Mouse (Mus musculus): Measurements from ENCODE around the gene Olfr1417. TPM values are rescaled to one million over a fixed set of nuclear protein-coding genes. Genes with fewer than 3 reads are reported as not detected.
"Not testable (repeated sequence)": the region's sequence is repeated elsewhere in the genome, so short reads cannot be mapped to it uniquely, and the experiment has no call there.

The Olfr1417 gene
- polyA plus RNA-seq (2014; fragmentation: Nextera tagmentation; extraction: Ambion mirVana): not detected in 2 replicates

DNA sequence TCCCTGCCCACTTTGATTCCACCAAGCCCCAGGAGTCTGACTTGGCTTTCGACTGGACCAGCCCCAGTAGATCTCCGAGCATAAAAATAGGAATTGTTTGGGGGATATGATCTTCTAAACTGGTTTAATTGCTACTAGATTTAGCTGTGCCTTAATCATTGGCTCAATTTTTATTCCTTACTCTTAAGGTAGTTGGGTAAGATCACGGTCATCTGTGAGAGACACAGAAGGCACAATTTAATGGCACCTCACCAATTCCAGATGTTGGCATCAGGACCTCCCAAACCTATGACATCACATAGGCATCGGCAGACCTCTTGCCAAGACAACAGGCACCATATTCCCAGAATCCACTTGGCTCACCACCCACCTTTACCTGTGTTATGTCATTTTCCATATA, at the start of gene Olfr1417:
Gene Olfr1417, minus strand, starts transcription at position 101 of the 400 bp plus-strand sequence.
- Histone ChIP-seq H3K36me3 (replicated peaks; ENCODE audit: control insufficient read depth, insufficient read depth, low read depth, low read length) (no peaks in the 10 kb centered on the region), H3K27ac (replicated peaks; ENCODE audit: low read depth, low read length) (no peak within 1 kb of the TSS), H3K4me1 (ENCODE audit: control insufficient read depth, insufficient read depth, low read length) (no peaks in the 10 kb centered on the region), H3K4me3 (ENCODE audit: low read depth, low read length) (no peak within 1 kb of the TSS), H3K9me3 (replicated peaks; ENCODE audit: control insufficient read depth, low read length) (no peaks in the 10 kb centered on the region), H3K4me2 (ENCODE audit: low read depth, low read length) (no peak within 1 kb of the TSS), H3K27me3 (ENCODE audit: control insufficient read depth, insufficient read depth, low read length) (no peaks in the 10 kb centered on the region), H3K9ac (replicated peaks; ENCODE audit: low read length) (no peak within 1 kb of the TSS)
- ATAC-seq (replicated peaks; ENCODE audit: insufficient number of reproducible peaks, low FRiP score, low TSS enrichment, low read depth) (no peak), DNase-seq (ENCODE audit: low spot score) (no peak)
- WGBS: 82% methylated on average over 4 of the region's 4 CpGs

DNA sequence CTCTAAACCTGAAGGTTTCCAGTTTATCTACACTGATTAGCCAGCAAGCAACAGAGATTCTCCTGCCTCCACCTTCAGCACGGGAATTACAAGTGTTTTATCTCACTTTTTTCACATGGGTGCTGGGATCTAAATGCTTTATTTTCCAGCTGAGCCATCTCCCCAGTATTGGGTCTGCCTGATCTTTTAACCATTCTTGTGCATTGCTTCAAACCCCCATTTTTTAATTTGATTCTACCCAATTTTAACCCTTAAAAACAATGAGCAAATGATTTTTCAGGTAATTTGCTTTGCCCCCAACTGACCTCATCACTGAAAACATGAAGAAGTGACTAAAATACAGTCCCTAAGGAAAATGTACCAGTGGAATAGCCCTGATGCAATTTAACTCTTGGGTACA, 47.2 kb upstream of the Olfr1417 start, which contains the start of gene Olfr1420:
Gene Olfr1420, plus strand, starts transcription at position 301 of the 400 bp plus-strand sequence.
- Histone ChIP-seq H3K9me3 (replicated peaks; ENCODE audit: control insufficient read depth, low read length) (no peaks in the 10 kb centered on the region), H3K9ac (replicated peaks; ENCODE audit: low read length) (no peak within 1 kb of the TSS), H3K27ac (replicated peaks; ENCODE audit: low read depth, low read length) (no peak within 1 kb of the TSS), H3K4me1 (ENCODE audit: control insufficient read depth, insufficient read depth, low read length) (no peaks in the 10 kb centered on the region), H3K27me3 (ENCODE audit: control insufficient read depth, insufficient read depth, low read length) (no peaks in the 10 kb centered on the region), H3K4me3 (ENCODE audit: low read depth, low read length) (no peak within 1 kb of the TSS), H3K4me2 (ENCODE audit: low read depth, low read length) (no peak within 1 kb of the TSS), H3K36me3 (replicated peaks; ENCODE audit: control insufficient read depth, insufficient read depth, low read depth, low read length) (no peaks in the 10 kb centered on the region)
- no peak for ATAC-seq (replicated peaks; ENCODE audit: insufficient number of reproducible peaks, low FRiP score, low TSS enrichment, low read depth)
- no peak for DNase-seq (ENCODE audit: low spot score)
- WGBS: 59% methylated on average over 1 of the region's 1 CpGs

DNA sequence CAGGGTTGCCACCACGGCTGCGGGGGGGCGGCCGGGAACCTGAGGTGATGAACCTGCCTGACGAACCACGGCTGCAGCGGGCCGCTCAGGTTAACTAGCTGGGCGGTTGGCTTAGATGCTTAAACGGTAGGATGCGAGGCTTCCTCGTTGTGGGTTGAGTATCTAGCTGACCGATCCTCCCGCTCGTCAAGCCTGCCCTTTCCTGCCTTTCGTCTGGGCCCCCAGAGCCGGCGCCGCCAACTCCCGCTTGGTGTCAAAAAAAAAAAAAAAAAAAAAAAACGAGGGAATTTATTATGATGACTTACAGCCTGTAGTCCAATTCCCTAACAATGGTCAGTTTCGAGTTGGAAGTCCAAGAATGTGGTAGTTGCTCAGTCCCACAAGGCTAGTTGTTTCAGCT, 39.4 kb upstream of the Olfr1417 start:
- H3K36me3 ChIP-seq (replicated peaks; ENCODE audit: control insufficient read depth, insufficient read depth, low read depth, low read length); DNase-seq (ENCODE audit: low spot score); H3K9ac ChIP-seq (replicated peaks; ENCODE audit: low read length); ATAC-seq (replicated peaks; ENCODE audit: insufficient number of reproducible peaks, low FRiP score, low TSS enrichment, low read depth); H3K27me3 ChIP-seq (ENCODE audit: control insufficient read depth, insufficient read depth, low read length); H3K4me2 ChIP-seq (ENCODE audit: low read depth, low read length); H3K27ac ChIP-seq (replicated peaks; ENCODE audit: low read depth, low read length); H3K9me3 ChIP-seq (replicated peaks; ENCODE audit: control insufficient read depth, low read length); H3K4me3 ChIP-seq (ENCODE audit: low read depth, low read length); H3K4me1 ChIP-seq (ENCODE audit: control insufficient read depth, insufficient read depth, low read length): not testable (repeated sequence)
- WGBS: 57% methylated on average over 19 of the region's 22 CpGs

DNA sequence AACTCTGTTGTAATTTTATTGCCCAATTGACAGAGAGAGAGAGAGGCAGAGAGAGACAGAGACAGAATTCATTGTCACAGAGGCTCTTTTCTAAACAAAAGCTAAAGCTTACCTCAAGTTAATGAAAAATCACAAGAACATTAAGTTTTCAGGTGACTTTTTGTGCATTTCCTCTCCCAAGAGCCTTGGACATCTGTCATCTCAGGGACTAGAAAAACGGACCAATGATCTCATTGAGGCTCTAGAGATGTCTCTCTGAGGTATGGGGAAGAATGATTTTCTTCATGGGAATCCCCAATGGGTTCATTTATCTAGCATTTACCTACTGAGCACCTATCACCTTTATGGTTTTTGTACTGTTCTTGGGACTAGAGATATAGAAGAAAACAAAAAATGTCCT, 36.0 kb upstream of the Olfr1417 start, which contains the start of gene Olfr1419:
Gene Olfr1419, minus strand, starts transcription at position 101 of the 400 bp plus-strand sequence.
- Histone ChIP-seq H3K4me2 (ENCODE audit: low read depth, low read length) (no peak within 1 kb of the TSS), H3K9me3 (replicated peaks; ENCODE audit: control insufficient read depth, low read length) (no peaks in the 10 kb centered on the region), H3K27ac (replicated peaks; ENCODE audit: low read depth, low read length) (no peak within 1 kb of the TSS), H3K27me3 (ENCODE audit: control insufficient read depth, insufficient read depth, low read length) (no peaks in the 10 kb centered on the region), H3K4me3 (ENCODE audit: low read depth, low read length) (no peak within 1 kb of the TSS), H3K4me1 (ENCODE audit: control insufficient read depth, insufficient read depth, low read length) (no peaks in the 10 kb centered on the region), H3K9ac (replicated peaks; ENCODE audit: low read length) (no peak within 1 kb of the TSS), H3K36me3 (replicated peaks; ENCODE audit: control insufficient read depth, insufficient read depth, low read depth, low read length) (no peaks in the 10 kb centered on the region)
- ATAC-seq (replicated peaks; ENCODE audit: insufficient number of reproducible peaks, low FRiP score, low TSS enrichment, low read depth) (no peak), DNase-seq (ENCODE audit: low spot score) (no peak)
- WGBS: 48% methylated on average over 1 of the region's 1 CpGs

DNA sequence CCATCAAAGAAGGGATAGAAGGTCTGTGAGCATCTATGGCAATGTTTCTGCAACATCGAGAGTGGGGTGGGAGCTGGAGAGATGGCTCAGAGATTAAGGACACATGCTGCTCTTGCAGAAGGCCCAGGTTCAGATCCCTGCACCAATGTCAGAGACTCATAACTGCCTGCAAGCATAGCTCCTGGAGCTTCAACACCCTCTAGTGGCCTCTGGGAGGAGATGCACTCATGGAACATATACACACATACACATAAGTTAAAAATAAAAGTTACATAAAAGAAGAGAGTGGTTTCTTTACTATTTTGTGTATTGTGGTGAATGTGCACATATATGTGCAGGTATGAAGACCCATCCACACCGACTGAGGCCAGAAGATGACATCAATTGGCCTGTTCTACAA, 28.8 kb upstream of the Olfr1417 start:
- H3K9me3 ChIP-seq (replicated peaks; ENCODE audit: control insufficient read depth, low read length): no peaks in the 10 kb centered on the region
- H3K9ac ChIP-seq (replicated peaks; ENCODE audit: low read length): no peak overlapping the region
- 80% methylated on average over 2 of the region's 2 CpGs for WGBS
- no peaks in the 10 kb centered on the region for H3K4me1 ChIP-seq (ENCODE audit: control insufficient read depth, insufficient read depth, low read length)
- H3K4me3 ChIP-seq (ENCODE audit: low read depth, low read length): no peak overlapping the region
- H3K27me3 ChIP-seq (ENCODE audit: control insufficient read depth, insufficient read depth, low read length): no peaks in the 10 kb centered on the region
- no peak for DNase-seq (ENCODE audit: low spot score)
- no peak for ATAC-seq (replicated peaks; ENCODE audit: insufficient number of reproducible peaks, low FRiP score, low TSS enrichment, low read depth)
- H3K27ac ChIP-seq (replicated peaks; ENCODE audit: low read depth, low read length): no peak overlapping the region
- H3K4me2 ChIP-seq (ENCODE audit: low read depth, low read length): no peak overlapping the region
- no peaks in the 10 kb centered on the region for H3K36me3 ChIP-seq (replicated peaks; ENCODE audit: control insufficient read depth, insufficient read depth, low read depth, low read length)

DNA sequence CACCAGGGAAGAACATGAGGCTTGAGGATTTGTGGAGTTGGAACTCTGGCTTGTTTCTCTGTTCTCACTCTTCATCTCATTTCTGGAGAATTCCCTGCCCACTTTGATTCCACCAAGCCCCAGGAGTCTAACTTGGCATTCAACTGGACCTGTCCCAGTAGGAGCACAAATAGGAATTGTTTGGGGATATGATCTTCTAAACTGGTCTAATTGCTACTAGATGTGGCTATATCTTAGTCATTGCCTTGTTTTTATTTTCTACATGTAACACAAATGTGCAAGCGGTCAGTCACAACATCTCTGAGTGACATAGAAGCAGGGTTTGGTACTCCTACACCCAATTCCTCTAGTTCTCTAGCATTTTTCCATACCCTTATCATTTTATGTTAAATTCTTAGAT, 21.9 kb upstream of the Olfr1417 start, which contains the start of gene Olfr1418:
Gene Olfr1418, minus strand, starts transcription at position 101 of the 400 bp plus-strand sequence.
- ATAC-seq (replicated peaks; ENCODE audit: insufficient number of reproducible peaks, low FRiP score, low TSS enrichment, low read depth): no peak
- WGBS: 87% methylated on average over 1 of the region's 1 CpGs

DNA sequence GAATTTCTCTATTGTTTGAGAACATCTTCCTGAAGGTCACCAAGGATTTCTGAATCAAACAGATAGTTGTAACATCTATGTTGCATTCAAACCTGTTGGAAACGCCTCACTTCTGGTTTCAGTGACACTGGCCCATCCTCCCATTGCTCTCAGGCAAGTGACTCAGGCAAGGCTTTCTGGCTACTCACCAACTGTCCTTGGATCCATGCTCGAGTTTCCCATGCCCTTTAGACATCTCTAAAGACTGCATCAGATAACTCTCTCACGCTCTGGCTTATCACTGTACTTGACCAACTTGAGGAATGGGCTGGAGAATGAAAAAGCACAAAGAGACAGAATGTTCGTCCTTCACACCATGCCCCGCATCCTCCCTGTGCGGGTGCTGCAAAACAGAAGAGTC, 17.5 kb upstream of the Olfr1417 start:
- Histone ChIP-seq H3K4me3 (ENCODE audit: low read depth, low read length) (no peak overlapping the region), H3K4me1 (ENCODE audit: control insufficient read depth, insufficient read depth, low read length) (no peaks in the 10 kb centered on the region), H3K27ac (replicated peaks; ENCODE audit: low read depth, low read length) (no peak overlapping the region), H3K9me3 (replicated peaks; ENCODE audit: control insufficient read depth, low read length) (no peaks in the 10 kb centered on the region), H3K9ac (replicated peaks; ENCODE audit: low read length) (no peak overlapping the region), H3K27me3 (ENCODE audit: control insufficient read depth, insufficient read depth, low read length) (no peaks in the 10 kb centered on the region), H3K4me2 (ENCODE audit: low read depth, low read length) (no peak overlapping the region), H3K36me3 (replicated peaks; ENCODE audit: control insufficient read depth, insufficient read depth, low read depth, low read length) (no peaks in the 10 kb centered on the region)
- ATAC-seq (replicated peaks; ENCODE audit: insufficient number of reproducible peaks, low FRiP score, low TSS enrichment, low read depth): no peak
- no peak for DNase-seq (ENCODE audit: low spot score)
- WGBS: 72% methylated on average over 6 of the region's 6 CpGs

More for the DNA sequence above, 21.9 kb upstream of the Olfr1417 start, which contains the start of gene Olfr1418:
- no peaks in the 10 kb centered on the region for H3K4me1 ChIP-seq (ENCODE audit: control insufficient read depth, insufficient read depth, low read length)
- DNase-seq (ENCODE audit: low spot score): no peak
- H3K27ac ChIP-seq (replicated peaks; ENCODE audit: low read depth, low read length): no peak within 1 kb of the TSS
- no peaks in the 10 kb centered on the region for H3K9me3 ChIP-seq (replicated peaks; ENCODE audit: control insufficient read depth, low read length)
- H3K4me3 ChIP-seq (ENCODE audit: low read depth, low read length): no peak within 1 kb of the TSS
- H3K27me3 ChIP-seq (ENCODE audit: control insufficient read depth, insufficient read depth, low read length): no peaks in the 10 kb centered on the region
- H3K36me3 ChIP-seq (replicated peaks; ENCODE audit: control insufficient read depth, insufficient read depth, low read depth, low read length): no peaks in the 10 kb centered on the region
- H3K9ac ChIP-seq (replicated peaks; ENCODE audit: low read length): no peak within 1 kb of the TSS
- H3K4me2 ChIP-seq (ENCODE audit: low read depth, low read length): no peak within 1 kb of the TSS

DNA sequence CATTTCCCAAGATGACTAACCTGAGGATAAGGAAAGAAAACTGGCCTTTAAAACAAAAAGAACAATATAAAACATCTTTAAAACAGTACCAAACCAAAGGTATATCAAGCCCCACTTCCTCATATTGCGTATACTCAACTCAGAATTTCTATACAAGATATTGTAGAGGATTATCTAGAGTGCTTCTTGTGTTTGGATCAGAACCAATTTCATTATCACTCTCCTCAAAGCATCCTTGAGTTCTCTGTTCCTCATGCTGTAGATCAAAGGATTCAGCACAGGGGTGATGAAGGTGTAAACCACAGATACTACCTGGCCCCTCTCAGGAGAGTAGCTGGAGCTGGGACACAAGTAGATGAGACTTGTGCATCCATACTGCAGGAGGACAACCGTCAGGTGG, 15.8 kb upstream of the Olfr1417 start:
- DNase-seq (ENCODE audit: low spot score) (no peak), ATAC-seq (replicated peaks; ENCODE audit: insufficient number of reproducible peaks, low FRiP score, low TSS enrichment, low read depth) (no peak)
- no peak overlapping the region for H3K27ac ChIP-seq (replicated peaks; ENCODE audit: low read depth, low read length)
- H3K4me3 ChIP-seq (ENCODE audit: low read depth, low read length): no peak overlapping the region
- H3K27me3 ChIP-seq (ENCODE audit: control insufficient read depth, insufficient read depth, low read length): no peaks in the 10 kb centered on the region
- 83% methylated on average over 2 of the region's 2 CpGs for WGBS
- H3K9me3 ChIP-seq (replicated peaks; ENCODE audit: control insufficient read depth, low read length): no peaks in the 10 kb centered on the region
- no peaks in the 10 kb centered on the region for H3K4me1 ChIP-seq (ENCODE audit: control insufficient read depth, insufficient read depth, low read length)
- H3K9ac ChIP-seq (replicated peaks; ENCODE audit: low read length): no peak overlapping the region
- H3K36me3 ChIP-seq (replicated peaks; ENCODE audit: control insufficient read depth, insufficient read depth, low read depth, low read length): no peaks in the 10 kb centered on the region
- no peak overlapping the region for H3K4me2 ChIP-seq (ENCODE audit: low read depth, low read length)

Data from embryonic facial prominence, embryonic 11.5 days (tissue).